Mouse (Mus musculus): ENCODE measurements around the gene Gabpb1.

Gene Gabpb1

GRCm38 (mm10) chr2:126676122-126676515, at the start of gene Gabpb1:
Gene Gabpb1, minus strand, starts transcription at chr2:126676337.
- no peak for DNase-seq (ENCODE audit: low spot score)

- no peak for DNase-seq (ENCODE audit: low spot score)
Measured at GRCm38 (mm10) chr2:126712950-126713349, 36.8 kb upstream of the Gabpb1 start.

GRCm38 (mm10) chr2:126712526-126712925, 36.4 kb upstream of the Gabpb1 start:
- no peak for DNase-seq (ENCODE audit: low spot score)

- no peak for DNase-seq (ENCODE audit: low spot score)
Measured at GRCm38 (mm10) chr2:126708361-126708760, 32.2 kb upstream of the Gabpb1 start.

GRCm38 (mm10) chr2:126707438-126707779, 31.3 kb upstream of the Gabpb1 start:
- DNase-seq (ENCODE audit: low spot score) = no peak

- DNase-seq (ENCODE audit: low spot score) = peak; percentile 99
Measured at GRCm38 (mm10) chr2:126706759-126707437, 30.8 kb upstream of the Gabpb1 start, which contains the start of gene Usp8. Gene Usp8, plus strand, starts transcription at chr2:126707328.

GRCm38 (mm10) chr2:126695285-126695684, 19.1 kb upstream of the Gabpb1 start:
- peak; percentile 72 for DNase-seq (ENCODE audit: low spot score)

- DNase-seq (ENCODE audit: low spot score) = no peak
Measured at GRCm38 (mm10) chr2:126691290-126691689, 15.2 kb upstream of the Gabpb1 start.

GRCm38 (mm10) chr2:126682937-126683336, 6.8 kb upstream of the Gabpb1 start:
- DNase-seq (ENCODE audit: low spot score) = no peak

GRCm38 (mm10) chr2:126682333-126682732, 6.2 kb upstream of the Gabpb1 start:
- DNase-seq (ENCODE audit: low spot score) = no peak

- no peak for DNase-seq (ENCODE audit: low spot score)
Measured at GRCm38 (mm10) chr2:126677366-126677765, 1.2 kb upstream of the Gabpb1 start.

GRCm38 (mm10) chr2:126675169-126676121, 692 bp downstream of the Gabpb1 start:
- peak; percentile 86 for DNase-seq (ENCODE audit: low spot score)

GRCm38 (mm10) chr2:126674441-126675168, 1.5 kb downstream of the Gabpb1 start:
- DNase-seq (ENCODE audit: low spot score) = peak; percentile 68

GRCm38 (mm10) chr2:126673317-126674242, 2.6 kb downstream of the Gabpb1 start:
- DNase-seq (ENCODE audit: low spot score) = no peak

- DNase-seq (ENCODE audit: low spot score) = no peak
Measured at GRCm38 (mm10) chr2:126668621-126669252, 7.4 kb downstream of the Gabpb1 start.

GRCm38 (mm10) chr2:126665984-126666383, 10.2 kb downstream of the Gabpb1 start:
- DNase-seq (ENCODE audit: low spot score) = no peak

- peak; percentile 62 for DNase-seq (ENCODE audit: low spot score)
Measured at GRCm38 (mm10) chr2:126663481-126663880, 12.7 kb downstream of the Gabpb1 start.

- no peak for DNase-seq (ENCODE audit: low spot score)
Measured at GRCm38 (mm10) chr2:126652929-126653328, 23.2 kb downstream of the Gabpb1 start.

- no peak for DNase-seq (ENCODE audit: low spot score)
Measured at GRCm38 (mm10) chr2:126647762-126648161, 28.4 kb downstream of the Gabpb1 start.

GRCm38 (mm10) chr2:126646461-126646860, 29.7 kb downstream of the Gabpb1 start:
- no peak for DNase-seq (ENCODE audit: low spot score)

GRCm38 (mm10) chr2:126644768-126645167, 31.4 kb downstream of the Gabpb1 start:
- DNase-seq (ENCODE audit: low spot score) = no peak
